Mouse (Mus musculus) liver, adult 2 months (tissue): ENCODE measurements at regions not wholly inside any gene's neighbourhood (a gene's known extent, or its start where the extent isn't known, plus 50 kb on each side); places are given as distances from the start of the nearest gene placed in this dataset.

Source experiments
- DNase-seq: peaks from one replicate; pipeline ENCODE4 v3.0.0-alpha.2; 2011; ENCODE audit warnings: low read depth, low spot score; ENCODE audit errors: extremely low read depth
- H3K27ac ChIP-seq: fragments of 200-500 bp; replicated peaks from 2 replicates; pipeline ENCODE4 v1.5.1; 2012; ENCODE audit warnings: low read depth, mild to moderate bottlenecking, control low read depth, inconsistent platforms, low read length; ENCODE audit not compliant: insufficient read depth
- H3K27me3 ChIP-seq: fragments of 200-500 bp; 2 replicates; pipeline ENCODE4 v1.6.1; 2012; ENCODE audit warnings: mild to moderate bottlenecking, moderate library complexity, low read length, inconsistent platforms; ENCODE audit not compliant: control insufficient read depth, insufficient read depth
- H3K36me3 ChIP-seq: fragments of 200-500 bp; 2 replicates; pipeline ENCODE4 v1.6.1; 2012; ENCODE audit warnings: low read length, inconsistent platforms; ENCODE audit not compliant: control insufficient read depth, insufficient read depth
- H3K4me1 ChIP-seq: fragments of 200-500 bp; 2 replicates; pipeline ENCODE4 v1.6.1; 2011; ENCODE audit warnings: low read length; ENCODE audit not compliant: control insufficient read depth, insufficient read depth
- H3K4me3 ChIP-seq: fragments of 200-500 bp; 2 replicates; pipeline ENCODE4 v1.5.1; 2011; ENCODE audit warnings: low read depth, mild to moderate bottlenecking, control low read depth, low read length, moderate library complexity; ENCODE audit not compliant: insufficient read depth
- H3K79me2 ChIP-seq: fragments of 200-500 bp; 2 replicates; pipeline ENCODE4 v1.6.1; 2012; ENCODE audit warnings: inconsistent platforms, mild to moderate bottlenecking, low read length, moderate library complexity; ENCODE audit not compliant: control insufficient read depth, insufficient read depth
- H3K9ac ChIP-seq: fragments of 200-500 bp; 2 replicates; pipeline ENCODE4 v1.6.1; 2012; ENCODE audit warnings: low read depth, mild to moderate bottlenecking, control low read depth, inconsistent platforms, low read length
- CTCF ChIP-seq: fragments of 200-500 bp; IDR thresholded peaks from 2 replicates; pipeline ENCODE4 v1.5.1; 2011; ENCODE audit warnings: low read depth, low read length, control low read depth
- POLR2A ChIP-seq: fragments of 200-500 bp; IDR thresholded peaks from 2 replicates; pipeline ENCODE4 v1.6.1; 2011; ENCODE audit warnings: low read length, control low read depth; ENCODE audit not compliant: insufficient read depth; ENCODE audit errors: extremely low read depth
- WGBS: fragments of 180-500 bp; shearing (Covaris S2); methylation state at CpG from one replicate; pipeline ENCODE4 v1.1.7; 2018; 5-methylcytosine and 5-hydroxymethylcytosine counted together

GRCm38 (mm10) chr9:86166362-86167067 lies 298.2 kb downstream of the Ube2cbp start:
- no peak overlapping the region for H3K9ac ChIP-seq
- DNase-seq, result no peak
- 67% methylated on average over 3 of the region's 3 CpGs for WGBS
- no peak overlapping the region for H3K27ac ChIP-seq
- H3K27me3 ChIP-seq, result no peaks in the 10 kb centered on the region
- no peaks in the 10 kb centered on the region for H3K4me1 ChIP-seq
- no peaks in the 10 kb centered on the region for H3K36me3 ChIP-seq
- H3K79me2 ChIP-seq, result no peaks in the 10 kb centered on the region
- H3K4me3 ChIP-seq, result no peak overlapping the region
- TF ChIP-seq POLR2A (no peak), CTCF (no peak)

GRCm38 (mm10) chr9:86170756-86171155 lies 294.0 kb downstream of the Ube2cbp start:
- DNase-seq, result no peak
- 70% methylated on average over 2 of the region's 2 CpGs for WGBS
- Histone ChIP-seq H3K36me3 (no peaks in the 10 kb centered on the region), H3K27ac (no peak overlapping the region), H3K79me2 (no peaks in the 10 kb centered on the region), H3K4me3 (no peak overlapping the region), H3K4me1 (no peaks in the 10 kb centered on the region), H3K27me3 (no peaks in the 10 kb centered on the region), H3K9ac (no peak overlapping the region)
- TF ChIP-seq CTCF (no peak), POLR2A (no peak)

GRCm38 (mm10) chr9:86186751-86187747 lies 277.7 kb downstream of the Ube2cbp start:
- Histone ChIP-seq H3K27ac (no peak overlapping the region), H3K36me3 (no peaks in the 10 kb centered on the region), H3K4me1 (no peaks in the 10 kb centered on the region), H3K9ac (no peak overlapping the region), H3K4me3 (no peak overlapping the region), H3K79me2 (no peaks in the 10 kb centered on the region), H3K27me3 (no peaks in the 10 kb centered on the region)
- DNase-seq, result no peak
- TF ChIP-seq CTCF, result no peak
- TF ChIP-seq POLR2A, result no peak
- WGBS, result 73% methylated on average over 11 of the region's 11 CpGs

GRCm38 (mm10) chr9:86188873-86189272 lies 275.9 kb downstream of the Ube2cbp start:
- H3K36me3 ChIP-seq, result no peaks in the 10 kb centered on the region
- H3K27ac ChIP-seq, result no peak overlapping the region
- H3K79me2 ChIP-seq, result no peaks in the 10 kb centered on the region
- no peak for DNase-seq
- H3K4me1 ChIP-seq, result no peaks in the 10 kb centered on the region
- no peak for TF ChIP-seq CTCF
- no peak for TF ChIP-seq POLR2A
- no peak overlapping the region for H3K4me3 ChIP-seq
- no peak overlapping the region for H3K9ac ChIP-seq
- WGBS, result 22% methylated on average over 2 of the region's 2 CpGs
- no peaks in the 10 kb centered on the region for H3K27me3 ChIP-seq

GRCm38 (mm10) chr9:86205041-86205440 lies 259.7 kb downstream of the Ube2cbp start:
- Histone ChIP-seq H3K4me1 (no peaks in the 10 kb centered on the region), H3K27me3 (no peaks in the 10 kb centered on the region), H3K9ac (no peak overlapping the region), H3K36me3 (no peaks in the 10 kb centered on the region), H3K79me2 (no peaks in the 10 kb centered on the region), H3K4me3 (no peak overlapping the region), H3K27ac (no peak overlapping the region)
- 83% methylated on average over 3 of the region's 3 CpGs for WGBS
- TF ChIP-seq POLR2A, result no peak
- no peak for TF ChIP-seq CTCF
- no peak for DNase-seq
